Mouse (Mus musculus): ENCODE data around the gene Gm14419.
"Not testable (repeated sequence)": the region's sequence is repeated elsewhere in the genome, so short reads cannot be mapped to it uniquely, and the experiment has no call there.

The Gm14419 gene

DNA sequence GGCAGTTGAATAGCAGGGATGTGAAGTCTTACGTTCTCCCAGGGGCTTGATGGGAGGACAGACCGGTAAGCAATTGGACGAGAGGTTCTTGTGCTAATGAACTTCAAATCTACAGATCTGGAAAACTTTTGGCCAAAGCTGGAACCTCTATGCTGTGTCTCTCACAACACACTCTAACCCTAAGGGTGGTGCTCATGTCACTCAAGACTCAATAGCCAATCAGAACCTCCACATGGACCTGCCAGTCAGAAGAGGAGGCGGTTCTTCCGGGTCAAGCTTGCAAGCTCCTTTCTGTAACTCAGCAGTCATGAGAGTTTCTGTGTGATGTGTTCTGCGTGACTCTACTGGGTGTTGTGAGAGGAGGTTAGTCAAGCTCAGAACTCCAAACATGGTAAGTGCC is at the start of gene Gm14419:
TSS of gene Gm14419 (plus strand) at position 301 of the 400 bp plus-strand sequence.
- DNase-seq (ENCODE audit: low read depth): not testable (repeated sequence)

Data from c-Kit-positive CD71-negative TER-119-negative erythroid progenitor cells, embryonic 14.5 days (primary cell).